Mouse (Mus musculus) testis, adult 2 months (tissue): ENCODE measurements around the gene Hoxd9.

Experiments
- CTCF ChIP-seq: fragments of 200-500 bp; IDR thresholded peaks from 2 replicates; pipeline ENCODE4 v1.5.1; 2012; ENCODE audit warnings: low read depth, mild to moderate bottlenecking, inconsistent platforms, low read length, moderate library complexity; ENCODE audit not compliant: control insufficient read depth, insufficient read depth, insufficient replicate concordance
- POLR2A ChIP-seq: fragments of 200-500 bp; IDR thresholded peaks from 2 replicates; pipeline ENCODE4 v1.6.1; 2012; ENCODE audit warnings: low read depth, mild to moderate bottlenecking, inconsistent platforms, low read length, moderate library complexity; ENCODE audit not compliant: control insufficient read depth

GRCm38 (mm10) chr2:74681594-74682531, 15.7 kb upstream of the Hoxd9 start:
- TF ChIP-seq CTCF (no peak), POLR2A (no peak)
